Mouse (Mus musculus): ENCODE results near the gene Iqgap2.

Iqgap2 gene

DNA sequence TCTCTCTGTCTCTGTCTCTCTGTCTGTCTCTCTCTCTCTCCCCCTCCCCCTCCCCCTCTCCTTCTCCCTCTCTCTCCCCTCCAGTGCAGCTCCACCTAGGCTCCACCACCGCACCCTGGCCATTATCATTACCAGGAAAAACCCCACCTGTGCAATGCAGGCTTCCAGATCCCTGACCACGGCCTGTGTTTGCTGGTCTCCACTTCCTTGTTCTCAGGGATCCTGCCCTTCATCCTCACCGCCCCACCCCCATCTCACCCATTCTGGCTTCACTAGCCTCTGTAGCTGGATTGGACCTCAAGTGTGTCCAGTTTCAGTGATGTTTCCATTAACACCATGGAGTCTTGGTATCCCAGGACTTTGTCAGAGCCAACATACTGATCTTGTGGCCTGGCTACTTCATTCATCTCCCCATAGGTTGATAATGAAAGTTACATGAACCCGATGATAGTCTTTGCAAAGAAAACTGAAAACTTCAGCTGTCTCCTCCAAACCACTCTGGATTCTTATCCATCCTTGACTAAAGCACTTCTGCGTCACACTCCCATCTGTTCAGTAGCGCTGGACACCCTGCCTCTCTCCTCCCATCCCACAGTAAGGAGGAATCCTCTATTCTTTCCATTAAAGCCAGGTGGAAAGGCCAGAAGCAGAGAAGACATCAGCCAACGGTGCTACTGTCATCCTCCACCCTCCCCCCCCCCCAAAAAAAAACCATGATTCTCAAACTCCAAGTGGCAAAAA, 62.1 kb downstream of the Iqgap2 start:
- in situ Hi-C loops (cut with MboI), result no loop called here

GRCm38 (mm10) chr13:95828616-95829015, 63.1 kb downstream of the Iqgap2 start:
- in situ Hi-C loops (cut with MboI), result no loop called here

GRCm38 (mm10) chr13:95826178-95826577, 65.5 kb downstream of the Iqgap2 start:
- in situ Hi-C loops (cut with MboI), result no loop called here

- in situ Hi-C loops (cut with MboI), result no loop called here
Observed at GRCm38 (mm10) chr13:95822918-95823317, 68.8 kb downstream of the Iqgap2 start.

DNA sequence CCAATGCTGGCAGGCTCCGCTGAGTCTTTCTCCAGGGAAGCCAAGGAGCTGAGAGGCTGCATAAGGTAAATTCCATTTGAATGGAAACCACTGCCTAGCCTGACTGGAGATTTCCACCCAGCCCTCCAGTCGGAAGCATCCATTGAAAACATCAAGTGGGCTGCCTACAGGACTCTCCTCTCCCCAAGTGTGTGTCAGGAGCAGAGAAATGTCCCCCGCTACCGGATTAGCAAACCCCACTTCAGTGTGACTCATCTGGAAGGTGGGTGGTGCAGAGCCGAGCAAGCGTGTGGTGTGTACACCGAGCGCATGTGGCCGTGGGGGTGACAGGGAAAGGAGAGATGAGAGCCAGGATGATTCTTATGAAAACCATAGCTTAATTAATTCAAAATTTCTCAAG, 71.7 kb downstream of the Iqgap2 start:
- in situ Hi-C loops (cut with MboI), result no loop called here

GRCm38 (mm10) chr13:95818941-95819340, 72.8 kb downstream of the Iqgap2 start:
- in situ Hi-C loops (cut with MboI), result no loop called here

DNA sequence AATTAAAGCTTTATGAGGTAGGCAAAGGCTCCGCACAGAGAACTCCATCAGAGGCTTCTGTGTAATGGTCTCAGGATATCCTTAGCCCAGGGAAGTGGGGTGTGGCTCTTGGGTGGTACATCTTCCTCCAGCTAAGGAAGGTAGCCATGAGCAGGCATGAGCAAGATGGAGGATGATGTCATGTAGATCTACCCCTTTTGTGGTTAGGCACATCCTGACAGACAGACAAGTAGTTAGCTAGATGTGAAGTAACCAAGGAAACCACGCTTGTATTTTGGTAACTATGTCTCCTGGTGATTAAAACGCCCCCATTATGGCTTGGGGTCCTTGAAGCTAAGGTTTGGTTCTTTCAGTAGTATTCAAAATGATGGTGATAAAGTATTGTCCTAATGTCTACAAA, 78.1 kb downstream of the Iqgap2 start:
- in situ Hi-C loops (cut with MboI), result no loop called here

GRCm38 (mm10) chr13:95810796-95811195, 80.9 kb downstream of the Iqgap2 start:
- in situ Hi-C loops (cut with MboI), result no loop called here

DNA sequence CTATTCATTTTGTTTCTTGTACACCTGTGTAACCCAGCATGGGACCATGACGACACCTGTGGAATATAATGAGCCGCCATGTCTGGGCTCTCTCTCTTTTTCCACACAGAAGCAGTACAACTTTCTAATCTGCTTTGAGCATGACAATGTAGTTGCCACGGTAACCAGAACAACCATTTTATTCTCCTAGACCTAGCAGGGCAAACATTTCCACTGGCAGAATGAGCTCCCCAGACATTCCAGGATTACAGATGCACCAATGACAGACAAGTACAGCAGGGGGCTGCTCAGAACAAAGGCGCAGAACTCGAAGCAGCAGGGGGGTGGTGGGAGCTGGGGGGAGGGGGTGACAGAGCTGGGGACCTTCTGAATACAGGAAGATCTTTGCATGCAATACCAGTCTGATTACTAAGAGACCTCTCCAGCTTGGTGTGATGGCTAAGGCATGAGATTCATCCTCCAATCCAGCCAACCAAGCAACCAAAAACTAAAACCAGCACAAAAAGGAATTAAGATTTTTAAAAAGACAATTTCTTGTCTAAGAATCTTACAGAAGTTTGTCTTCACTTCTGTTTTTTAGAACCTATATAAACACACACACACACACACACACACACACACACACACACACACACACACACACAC, 84.5 kb downstream of the Iqgap2 start:
- in situ Hi-C loops (cut with MboI), result no loop called here

- in situ Hi-C loops (cut with MboI), result no loop called here
Observed at GRCm38 (mm10) chr13:95805469-95806166, 86.1 kb downstream of the Iqgap2 start.

- in situ Hi-C loops (cut with MboI), result no loop called here
Observed at GRCm38 (mm10) chr13:95804113-95804512, 87.6 kb downstream of the Iqgap2 start.

GRCm38 (mm10) chr13:95800925-95801324, 90.8 kb downstream of the Iqgap2 start:
- in situ Hi-C loops (cut with MboI), result no loop called here

DNA sequence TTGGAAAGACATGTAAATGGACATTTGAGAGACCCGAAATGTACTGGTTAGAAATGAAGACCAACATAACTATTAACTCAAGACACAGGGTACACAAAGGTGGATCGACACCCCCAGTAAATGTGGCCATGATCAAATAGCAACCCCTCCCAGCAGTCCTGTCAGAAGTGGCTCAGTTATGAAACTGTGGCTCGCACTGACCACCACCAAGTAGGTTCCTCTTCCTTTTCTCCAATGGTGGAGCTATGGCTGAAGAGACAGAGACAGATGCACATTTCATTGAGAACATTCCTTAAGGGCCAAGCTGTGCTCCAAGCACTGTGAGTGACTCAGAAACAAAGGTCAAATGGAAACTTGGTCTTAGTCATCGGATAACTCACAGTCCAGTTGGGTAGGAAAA, 92.4 kb downstream of the Iqgap2 start:
- in situ Hi-C loops (cut with MboI), result no loop called here

DNA sequence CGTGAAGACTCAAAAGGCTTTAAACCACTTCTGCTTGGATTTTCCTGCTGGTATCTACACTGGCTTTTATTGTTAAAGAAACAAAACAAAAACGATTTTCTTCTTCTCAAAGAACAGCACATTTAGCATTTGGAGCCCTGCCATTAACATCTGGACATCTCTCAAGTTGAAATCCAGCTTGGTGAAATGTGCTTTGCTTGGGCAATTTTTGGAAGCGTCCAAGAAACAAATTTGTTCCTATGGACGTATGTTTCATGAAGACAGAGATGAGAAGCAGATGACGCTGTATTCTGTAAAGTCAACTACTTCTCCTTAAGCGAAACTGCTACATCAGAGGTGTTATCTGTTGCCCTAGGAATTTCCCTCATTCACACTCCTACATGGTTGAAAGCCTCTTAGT, 93.0 kb downstream of the Iqgap2 start:
- in situ Hi-C loops (cut with MboI), result no loop called here

DNA sequence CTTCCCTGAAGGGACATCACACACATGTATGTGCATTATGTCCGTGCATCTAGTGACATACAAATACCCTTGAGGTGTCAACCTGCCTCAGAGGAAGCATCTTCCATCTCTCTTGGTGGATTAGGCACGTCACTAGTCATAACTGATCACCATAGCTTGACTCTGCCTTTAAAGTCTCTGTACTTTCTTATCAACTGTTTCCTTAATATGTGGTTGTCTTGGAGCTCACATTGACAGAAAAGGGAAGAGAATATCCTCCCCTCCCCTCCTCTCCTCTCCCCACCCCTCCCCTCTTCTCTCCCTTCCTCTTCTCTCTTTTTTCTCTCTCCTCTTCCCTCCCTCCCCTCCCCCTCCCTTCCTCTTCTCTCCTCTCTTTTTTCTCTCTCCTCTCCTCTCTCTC, 94.2 kb downstream of the Iqgap2 start:
- in situ Hi-C loops (cut with MboI), result no loop called here

GRCm38 (mm10) chr13:95794346-95794745, 97.4 kb downstream of the Iqgap2 start:
- in situ Hi-C loops (cut with MboI), result no loop called here

- in situ Hi-C loops (cut with MboI), result no loop called here
Observed at GRCm38 (mm10) chr13:95790883-95791282, 100.8 kb downstream of the Iqgap2 start.

- in situ Hi-C loops (cut with MboI), result no loop called here
Observed at GRCm38 (mm10) chr13:95788631-95789376, 102.9 kb downstream of the Iqgap2 start.

GRCm38 (mm10) chr13:95782969-95783332, 108.8 kb downstream of the Iqgap2 start:
- in situ Hi-C loops (cut with MboI), result no loop called here

DNA sequence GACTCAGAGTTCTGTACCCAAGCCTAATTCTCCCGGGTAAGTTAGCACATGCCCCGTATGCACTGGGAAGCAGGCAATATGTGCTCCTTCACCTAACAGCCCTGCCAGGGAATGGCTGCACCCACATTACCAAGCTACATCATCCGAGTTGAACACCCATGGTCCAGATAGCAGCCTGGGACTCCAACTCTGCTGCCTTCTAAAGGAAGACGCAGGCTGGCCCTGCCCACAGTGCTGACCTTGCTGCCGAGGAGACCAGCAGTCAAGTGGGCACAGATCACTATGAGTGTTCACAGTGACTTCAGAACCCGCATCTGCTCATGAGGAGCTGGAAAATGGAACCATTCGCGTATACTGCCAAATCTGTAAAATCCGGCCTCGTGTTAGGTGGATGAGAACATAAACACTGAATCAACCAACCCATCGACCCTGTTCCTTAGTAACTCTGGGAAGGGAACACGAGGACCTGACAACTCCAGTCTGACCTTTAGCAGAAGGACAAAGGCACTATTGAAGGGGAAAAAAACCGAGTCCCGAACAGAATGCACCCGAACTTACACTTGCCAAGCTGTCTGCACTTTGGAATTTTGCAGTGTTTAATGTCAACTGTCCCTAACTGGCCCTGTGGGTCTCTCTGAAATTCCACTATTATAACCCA, 109.3 kb downstream of the Iqgap2 start:
- in situ Hi-C loops (cut with MboI), result no loop called here

DNA sequence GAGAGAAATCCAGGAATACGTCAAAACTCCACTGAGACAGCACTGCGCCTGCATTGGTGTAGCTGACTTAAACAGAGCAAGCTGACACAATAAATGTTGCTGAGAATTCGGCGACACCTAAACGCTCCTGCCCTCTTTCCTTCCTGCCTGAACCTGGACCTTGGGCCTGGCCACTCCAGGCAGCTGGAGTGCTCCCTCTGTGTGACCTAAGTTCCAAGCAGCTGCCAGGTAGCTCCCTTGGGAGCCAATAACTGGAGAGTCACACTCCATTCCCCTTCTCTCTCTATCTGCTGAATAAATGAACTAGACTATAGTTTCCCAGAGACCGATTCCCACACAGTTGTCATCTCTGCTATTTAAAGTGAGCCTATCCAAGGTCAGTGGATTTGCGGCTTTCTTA, 111.7 kb downstream of the Iqgap2 start:
- in situ Hi-C loops (cut with MboI), result no loop called here

GRCm38 (mm10) chr13:95779261-95779660, 112.5 kb downstream of the Iqgap2 start:
- in situ Hi-C loops (cut with MboI), result no loop called here

Data from mature B cell (primary cell).